Mouse (Mus musculus) granulocyte monocyte progenitor cell, adult 5-6 weeks (primary cell): ENCODE data around the gene Knop1. TPM values are rescaled to one million over a fixed set of nuclear protein-coding genes. Genes with fewer than 3 reads are reported as not detected.
A peak's percentile ranks its signal among the peaks of the same experiment; 100 is the strongest.

Experiments used
- ATAC-seq: replicated peaks from 2 replicates; pipeline ENCODE4 v1.8.0; 2016; ENCODE audit warnings: mild to moderate bottlenecking, moderate TSS enrichment, inconsistent platforms; ENCODE audit not compliant: poor library complexity, severe bottlenecking
- total RNA-seq, 2 experiments: library from RNA; stranded (forward) in 1 of 2; stranded (reverse) in 1 of 2; fragments of 200-712, 200-1000 nt in 1 of 2; fragments of >200 nt in 1 of 2; fragmentation: Nextera tagmentation in 1 of 2; gene quantifications; 2 replicates each; pipeline ENCODE4 v1.2.3; 2014 to 2017

The Knop1 gene
- total RNA-seq, 2 experiments from 2014 or later = 42.5 to 72.4 TPM

DNA sequence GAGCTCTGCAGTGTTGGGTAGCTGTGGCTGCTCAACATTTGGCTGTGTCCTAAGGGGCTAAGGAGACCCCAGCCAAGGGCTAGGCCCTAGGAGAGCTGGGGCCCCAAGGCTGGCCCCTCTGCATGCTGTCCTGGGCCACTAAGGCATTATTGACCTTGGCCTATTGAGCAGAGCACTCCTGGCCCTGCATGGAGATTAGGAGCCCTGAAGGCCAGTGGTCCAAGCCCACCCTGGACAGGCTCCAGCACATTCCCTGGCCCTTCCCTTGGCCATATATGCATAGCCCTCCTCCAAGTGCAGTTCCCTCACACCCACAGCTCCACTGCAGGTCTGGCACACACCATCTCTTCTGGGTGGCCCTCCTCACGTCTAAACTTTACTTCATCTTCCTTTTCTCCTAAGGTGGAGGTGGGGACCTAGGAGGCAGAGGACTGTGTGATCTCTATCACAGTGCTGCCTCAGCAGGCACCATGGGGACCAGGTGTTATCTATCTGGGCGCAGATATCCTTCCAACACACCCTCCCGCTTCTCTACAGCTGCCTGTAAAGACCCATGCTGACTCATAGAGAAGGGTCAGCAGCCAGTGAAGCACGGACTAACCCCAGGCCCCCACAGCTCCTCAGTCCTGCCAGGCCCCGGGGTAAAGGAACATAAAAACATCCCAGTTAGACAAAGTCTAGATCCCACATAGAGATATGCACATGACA lies 6.4 kb downstream of the Knop1 start:
- ATAC-seq = no peak

DNA sequence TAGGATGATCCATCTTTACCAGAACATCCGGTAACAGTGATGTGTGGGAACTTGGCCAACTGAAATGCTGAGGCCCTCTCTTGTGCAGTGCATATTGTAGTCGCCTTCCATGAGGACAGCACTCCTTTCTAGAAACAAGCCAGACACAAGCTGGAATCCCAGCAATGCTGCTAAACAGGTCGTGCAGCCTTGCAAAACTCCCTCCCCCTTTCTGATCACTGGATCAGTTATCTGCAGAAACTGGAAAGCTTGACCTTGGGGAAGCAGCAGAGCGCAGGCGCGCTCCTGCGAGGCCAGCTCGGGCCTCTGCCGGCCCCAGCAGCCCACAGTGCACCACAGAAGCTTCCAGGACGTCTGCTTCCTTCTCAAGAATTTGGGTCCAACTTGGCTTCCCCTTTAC lies 7.3 kb downstream of the Knop1 start:
- ATAC-seq = no peak

DNA sequence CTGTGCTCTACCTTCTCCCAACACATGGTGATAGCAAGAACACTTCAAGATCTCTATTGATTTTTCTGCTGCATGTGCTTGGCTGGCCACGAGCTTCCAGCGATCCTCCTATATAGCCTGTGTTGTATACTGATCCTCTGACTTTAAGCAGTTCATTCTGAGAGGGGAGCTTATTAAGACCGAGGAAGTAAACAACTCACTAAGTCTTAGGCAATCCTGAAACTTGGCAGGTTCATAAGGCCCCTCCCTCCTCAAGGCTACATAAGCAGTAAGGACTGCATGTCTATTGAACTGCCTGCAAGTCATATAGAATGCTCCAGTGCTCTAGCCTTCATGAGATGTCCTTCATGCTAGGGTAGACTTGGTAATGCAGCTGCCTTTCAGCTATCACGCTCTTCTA lies 9.7 kb downstream of the Knop1 start:
- ATAC-seq = no peak

DNA sequence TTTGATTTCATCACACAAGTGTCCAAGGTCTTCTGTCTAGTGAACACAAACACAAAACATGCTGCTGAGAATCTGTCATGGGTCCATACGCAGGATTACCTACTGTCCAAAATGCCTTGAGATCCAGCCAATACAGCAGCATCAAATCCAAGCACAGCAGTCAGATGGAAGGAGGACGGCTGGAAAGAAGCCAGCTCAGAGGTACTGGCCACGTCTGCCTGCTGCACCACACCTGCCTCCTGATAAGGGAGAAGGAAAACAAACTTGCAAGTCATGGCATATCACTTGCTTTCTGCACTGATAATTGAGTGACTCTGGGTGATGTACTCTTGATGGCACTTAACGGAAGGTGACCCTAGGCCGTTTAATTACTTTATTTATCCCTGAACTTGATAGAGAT lies 10.9 kb downstream of the Knop1 start:
- ATAC-seq = no peak

DNA sequence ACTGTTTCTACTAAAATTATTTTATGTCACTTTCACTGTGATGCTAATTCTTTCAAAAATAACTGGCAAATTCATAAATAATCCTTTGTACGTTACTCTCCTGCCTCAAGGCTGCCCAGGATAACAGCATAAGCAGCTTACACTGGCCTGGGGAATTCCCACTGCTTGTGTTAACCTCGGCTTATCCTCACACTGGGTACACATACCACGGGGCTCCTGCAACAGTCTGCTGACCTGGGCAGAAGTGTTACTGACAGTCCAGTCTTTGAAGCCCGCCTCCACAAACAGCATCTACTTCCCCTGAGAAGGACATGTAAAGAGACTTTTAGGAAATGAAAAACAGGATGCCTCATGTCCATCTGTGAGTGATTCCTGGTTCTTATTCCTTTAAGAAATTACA lies 13.1 kb downstream of the Knop1 start:
- ATAC-seq = no peak

DNA sequence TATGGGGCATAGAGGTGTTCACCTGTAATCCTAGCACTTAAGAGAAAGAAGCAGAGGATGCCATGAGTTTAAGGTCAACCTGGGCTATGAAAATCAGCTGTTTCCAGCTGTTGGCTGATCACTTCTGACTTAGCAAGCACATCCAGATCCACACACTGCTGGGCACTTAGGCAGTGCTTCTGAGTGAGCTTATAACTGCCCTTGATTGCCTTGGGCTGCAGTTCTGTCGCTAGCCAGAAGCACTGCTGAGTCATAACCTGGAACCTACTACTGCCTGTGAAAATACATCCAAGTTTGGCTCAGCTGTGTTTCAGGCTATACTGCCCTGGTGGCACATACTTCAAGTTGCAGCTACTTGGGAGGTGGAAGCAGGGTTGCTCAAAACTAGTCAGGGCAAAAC lies 14.3 kb downstream of the Knop1 start:
- ATAC-seq = no peak

DNA sequence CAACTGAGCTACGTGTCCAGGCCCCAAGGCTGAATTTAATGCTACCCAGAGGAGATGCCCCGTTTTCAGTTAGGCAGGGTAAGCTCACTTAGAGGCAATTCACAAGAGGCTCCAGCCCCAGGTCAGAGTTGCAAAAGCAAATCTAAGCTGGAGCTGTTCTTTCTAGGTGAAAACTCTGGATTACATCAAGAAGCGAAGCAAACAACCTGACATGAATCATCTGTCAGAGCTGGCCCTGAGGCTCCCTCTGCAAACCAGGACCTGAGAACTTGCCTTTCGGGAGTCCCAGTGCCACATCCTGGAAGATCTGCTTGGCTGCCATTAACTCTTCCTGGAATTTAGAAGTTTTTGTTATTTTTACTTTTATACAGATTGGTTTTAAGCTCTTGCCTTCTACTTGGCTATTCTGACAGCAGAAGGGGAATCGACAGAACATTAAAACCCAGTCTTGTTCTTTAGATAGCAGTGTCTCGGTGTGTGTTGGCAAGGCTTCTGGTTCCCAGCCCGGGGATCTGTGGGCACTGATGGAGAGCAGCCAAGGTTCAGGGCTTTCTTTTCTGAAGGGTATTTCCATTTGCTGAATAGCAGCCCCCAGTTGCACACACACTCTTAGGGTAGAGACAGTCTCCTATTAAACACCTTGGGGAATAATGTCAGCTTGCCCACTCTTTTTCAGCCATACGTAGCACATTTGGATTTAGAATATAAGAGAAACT lies 14.9 kb downstream of the Knop1 start:
- ATAC-seq = no peak

DNA sequence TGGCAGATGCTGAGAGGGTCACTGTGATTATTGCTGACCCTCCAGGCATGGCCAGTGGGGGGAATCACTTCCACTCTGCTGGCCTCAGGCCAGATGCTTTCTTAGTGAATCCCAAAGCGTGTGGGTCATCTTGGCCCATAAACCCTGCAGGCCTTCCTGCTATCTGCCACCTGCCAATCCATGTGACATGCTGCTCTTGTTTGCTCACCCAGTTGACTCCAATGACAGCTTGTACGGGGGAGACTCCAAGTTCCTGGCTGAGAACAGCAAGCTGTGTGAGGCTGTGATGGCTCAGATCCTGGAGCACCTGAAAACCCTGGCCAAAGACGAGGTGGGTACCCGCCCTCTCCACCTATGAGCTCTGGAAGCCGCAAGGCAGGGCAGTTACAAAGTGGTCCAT lies 18.2 kb downstream of the Knop1 start:
- ATAC-seq = no peak

DNA sequence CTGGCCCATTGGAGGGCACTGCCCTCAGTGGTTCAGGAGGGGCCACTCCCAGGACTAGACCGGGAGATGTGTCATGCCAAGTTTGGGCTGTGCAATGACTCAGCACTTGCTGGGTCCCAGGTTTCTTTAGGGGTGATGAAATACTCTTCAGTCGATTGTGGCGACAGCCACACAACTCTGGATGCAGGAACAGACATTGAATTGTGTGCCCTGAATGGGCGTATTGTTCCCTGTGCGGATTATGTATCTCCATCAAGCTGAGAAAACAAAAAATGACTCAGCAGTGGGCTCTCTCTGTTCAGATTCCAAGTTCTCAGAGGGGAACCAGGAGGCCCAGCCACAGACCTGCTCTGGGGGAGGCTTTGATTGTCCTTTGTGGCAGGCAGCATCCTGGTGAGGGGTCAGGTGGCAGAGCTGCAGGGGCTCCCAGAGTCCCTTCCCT lies 28.1 kb downstream of the Knop1 start:
- ATAC-seq = peak; percentile 88

DNA sequence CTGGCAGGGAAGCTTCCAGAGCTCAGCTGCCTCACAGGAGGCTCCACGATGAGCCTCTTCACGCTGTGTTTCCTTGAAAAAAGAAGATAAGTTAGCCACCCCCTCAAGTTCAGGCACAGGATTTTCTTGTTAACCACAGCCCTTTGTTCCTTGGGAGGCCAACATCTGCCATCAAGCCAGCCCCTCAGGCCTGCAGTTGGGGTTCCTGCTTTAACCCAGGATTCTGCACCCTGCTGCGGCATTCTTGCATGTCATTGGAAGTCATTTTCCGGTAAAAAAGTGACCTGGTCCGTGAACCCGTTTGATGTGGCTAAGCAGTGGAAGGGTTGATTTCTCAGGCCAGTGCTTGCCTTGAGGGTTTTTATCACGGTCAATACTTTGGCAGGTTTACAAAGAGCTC lies 31.6 kb downstream of the Knop1 start:
- ATAC-seq = no peak

DNA sequence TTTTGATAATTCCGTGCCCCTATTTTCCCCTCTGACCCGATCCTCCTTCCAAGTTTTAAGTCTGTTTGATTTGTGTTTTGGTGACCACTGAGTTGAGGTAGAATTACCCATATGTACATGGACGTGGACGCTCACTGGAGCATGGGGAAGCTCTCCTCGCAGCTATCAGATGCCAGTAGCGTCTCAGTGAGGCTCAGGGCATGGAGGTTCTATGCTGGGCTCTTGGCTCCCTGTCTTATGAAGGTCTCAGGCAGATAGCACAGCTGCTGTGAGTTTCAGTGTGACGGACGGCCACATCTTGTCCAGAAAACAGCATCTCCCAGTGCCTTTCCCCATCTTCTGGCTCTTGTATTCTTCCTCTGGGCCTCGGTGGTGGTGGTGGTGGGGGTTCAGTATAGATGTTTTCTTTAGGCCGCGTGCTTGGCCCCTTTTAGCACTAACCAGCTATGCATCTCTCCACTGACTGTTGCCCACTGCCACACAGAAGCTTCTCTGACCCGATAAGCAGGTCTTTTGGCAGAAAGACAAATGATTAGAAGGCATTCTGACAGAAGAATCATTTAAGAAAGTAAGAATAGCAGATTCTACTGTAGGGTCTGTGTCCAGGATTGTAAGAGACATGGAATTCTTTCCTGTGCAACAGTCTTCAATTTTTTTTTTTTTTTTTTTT lies 34.0 kb downstream of the Knop1 start:
- no peak for ATAC-seq

DNA sequence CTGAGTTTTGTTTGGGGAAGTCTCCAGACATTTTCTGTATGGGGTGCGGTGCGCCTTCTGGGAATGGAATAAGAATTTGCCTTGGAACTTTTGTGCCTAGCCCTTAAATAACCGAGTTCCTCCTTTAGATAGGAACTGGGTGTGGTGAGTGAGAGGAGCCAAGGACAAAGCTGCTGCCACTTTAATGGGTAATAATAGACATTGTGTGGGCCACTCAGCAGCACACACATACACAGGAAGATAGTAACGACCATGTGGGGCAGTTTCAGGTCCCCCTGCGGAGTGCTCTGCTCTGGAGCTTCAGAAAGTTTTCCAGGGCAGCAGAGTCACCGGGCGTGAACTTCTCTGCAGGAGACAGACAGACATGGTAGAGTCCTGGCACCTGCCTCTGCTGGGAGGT lies 34.7 kb downstream of the Knop1 start:
- no peak for ATAC-seq

DNA sequence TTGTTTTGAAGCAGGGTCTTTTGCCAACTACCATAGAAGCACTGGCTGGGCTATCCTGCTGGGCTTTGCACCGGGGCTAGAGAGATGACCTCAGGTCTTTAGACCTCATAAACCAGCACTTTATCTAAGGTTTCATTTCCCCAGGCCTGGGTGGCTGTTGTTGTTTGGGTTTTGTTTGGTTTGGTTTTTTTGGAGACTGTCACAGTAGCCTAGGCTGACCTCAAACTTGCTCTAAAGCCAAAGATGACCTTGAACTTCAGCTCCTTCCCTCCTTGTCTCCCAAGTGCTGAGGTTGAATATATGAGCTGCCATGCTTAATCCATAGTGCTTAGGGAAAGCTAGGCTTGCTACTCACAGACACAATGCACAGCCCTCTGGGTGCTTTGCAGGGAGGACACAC lies 36.4 kb downstream of the Knop1 start:
- ATAC-seq = no peak

DNA sequence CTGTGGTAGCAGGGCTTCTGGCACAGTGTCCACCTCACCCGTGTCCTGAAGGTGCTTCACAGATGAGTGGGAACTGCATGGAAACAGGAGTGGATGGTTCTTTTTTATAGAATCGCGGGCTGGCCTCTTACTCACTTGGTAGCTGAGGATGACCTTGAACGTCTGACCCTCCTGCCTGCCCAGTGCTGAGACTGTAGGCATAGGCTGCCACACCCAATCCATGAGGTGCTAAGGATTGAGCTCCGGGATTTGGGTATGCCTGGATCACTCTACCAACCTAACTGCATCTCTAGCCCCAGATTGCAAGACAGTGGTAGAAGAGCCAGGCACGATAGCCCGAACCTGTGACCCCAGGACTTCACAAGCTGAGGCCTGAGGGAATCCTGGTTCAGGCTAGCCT lies 38.3 kb downstream of the Knop1 start:
- no peak for ATAC-seq

DNA sequence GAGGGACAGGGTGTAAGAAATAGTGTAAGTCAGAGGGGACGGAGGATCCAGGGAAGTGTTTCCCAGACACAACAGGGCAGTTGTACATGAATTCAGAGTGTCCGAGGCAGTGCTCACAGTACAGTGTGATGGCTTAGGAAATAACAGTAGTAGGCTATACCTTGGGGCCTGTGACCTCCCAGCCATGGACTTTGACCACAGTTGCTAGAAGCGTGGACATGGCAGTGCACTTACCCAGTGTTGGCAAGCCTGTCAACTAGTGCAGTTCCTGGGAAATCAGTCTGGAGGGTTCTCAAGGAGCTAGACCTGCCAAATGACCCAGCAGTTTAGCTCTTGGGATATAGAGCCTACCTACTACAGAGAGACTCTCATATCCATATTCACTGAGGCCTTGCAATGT lies 39.8 kb downstream of the Knop1 start:
- no peak for ATAC-seq

DNA sequence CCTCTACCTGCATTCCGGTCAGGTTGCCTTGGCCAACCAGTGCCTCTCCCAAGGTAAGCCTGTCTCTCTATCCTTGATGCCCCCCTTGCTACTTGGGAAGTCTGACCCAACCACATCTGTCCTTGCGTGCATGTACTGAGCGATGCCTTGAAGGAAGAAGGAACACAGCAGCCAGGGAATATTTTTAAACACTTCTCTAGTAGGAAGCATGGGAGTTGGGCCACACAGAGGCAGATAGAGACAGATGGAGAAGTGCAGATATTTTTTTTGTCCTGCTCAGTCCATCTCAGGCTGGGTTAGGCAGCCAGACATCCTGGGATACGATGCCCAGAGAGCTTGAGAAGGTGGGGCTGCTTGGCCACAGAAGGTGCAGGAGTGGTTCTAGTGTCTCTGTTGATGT lies 42.5 kb downstream of the Knop1 start:
- no peak for ATAC-seq

DNA sequence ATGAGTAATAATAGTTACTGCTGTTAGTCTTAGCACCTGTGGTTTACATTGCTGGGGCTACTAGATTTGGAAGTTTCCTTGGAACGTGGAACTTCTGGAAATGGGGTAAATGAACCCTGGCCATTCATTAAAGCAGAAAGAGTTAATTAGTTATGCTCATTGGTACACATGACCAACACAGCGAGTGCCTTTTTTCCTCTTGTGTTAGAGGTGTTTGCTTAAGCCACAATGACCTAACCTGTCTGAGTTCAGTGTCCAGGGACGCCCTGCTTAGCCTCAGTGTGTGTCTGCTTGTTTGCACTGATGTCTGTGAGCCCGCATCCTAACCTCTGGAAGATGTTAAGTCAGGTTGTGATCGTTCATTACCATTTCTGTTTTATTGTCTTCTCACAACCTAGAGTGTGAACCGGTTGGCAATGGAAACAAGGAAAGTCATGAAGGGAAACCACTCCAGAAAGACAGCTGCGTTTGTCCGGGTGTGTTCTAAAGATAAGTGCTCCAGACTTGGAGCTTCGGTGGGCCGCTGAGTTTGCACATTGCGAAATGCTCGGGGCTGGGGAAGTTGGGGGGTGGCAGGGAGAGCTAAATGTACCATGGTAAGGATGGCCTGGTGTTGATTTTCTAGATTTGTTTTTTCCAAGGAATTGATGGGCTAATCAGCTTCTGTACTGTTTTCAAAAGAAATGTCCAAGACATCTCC lies 44.5 kb downstream of the Knop1 start:
- ATAC-seq = peak; percentile 85

DNA sequence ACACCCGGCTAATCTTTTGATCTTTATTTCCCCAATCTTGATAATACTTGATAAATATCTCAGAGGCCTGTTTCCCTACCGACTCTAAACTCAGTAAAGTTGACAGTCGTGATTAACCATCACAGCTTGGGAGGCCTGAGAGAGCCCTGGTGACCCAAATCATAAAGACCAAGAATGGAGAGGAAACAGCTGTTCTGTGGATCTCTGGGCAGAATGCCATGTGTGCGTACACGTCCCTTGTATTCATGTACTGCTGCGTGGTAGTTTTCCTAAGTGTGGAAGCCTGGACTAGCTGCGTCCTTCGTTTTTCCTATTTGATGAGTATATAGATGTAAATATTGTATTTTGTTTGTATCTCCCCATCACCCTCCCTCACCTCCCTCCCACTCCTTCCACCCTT lies 48.2 kb downstream of the Knop1 start:
- no peak for ATAC-seq

DNA sequence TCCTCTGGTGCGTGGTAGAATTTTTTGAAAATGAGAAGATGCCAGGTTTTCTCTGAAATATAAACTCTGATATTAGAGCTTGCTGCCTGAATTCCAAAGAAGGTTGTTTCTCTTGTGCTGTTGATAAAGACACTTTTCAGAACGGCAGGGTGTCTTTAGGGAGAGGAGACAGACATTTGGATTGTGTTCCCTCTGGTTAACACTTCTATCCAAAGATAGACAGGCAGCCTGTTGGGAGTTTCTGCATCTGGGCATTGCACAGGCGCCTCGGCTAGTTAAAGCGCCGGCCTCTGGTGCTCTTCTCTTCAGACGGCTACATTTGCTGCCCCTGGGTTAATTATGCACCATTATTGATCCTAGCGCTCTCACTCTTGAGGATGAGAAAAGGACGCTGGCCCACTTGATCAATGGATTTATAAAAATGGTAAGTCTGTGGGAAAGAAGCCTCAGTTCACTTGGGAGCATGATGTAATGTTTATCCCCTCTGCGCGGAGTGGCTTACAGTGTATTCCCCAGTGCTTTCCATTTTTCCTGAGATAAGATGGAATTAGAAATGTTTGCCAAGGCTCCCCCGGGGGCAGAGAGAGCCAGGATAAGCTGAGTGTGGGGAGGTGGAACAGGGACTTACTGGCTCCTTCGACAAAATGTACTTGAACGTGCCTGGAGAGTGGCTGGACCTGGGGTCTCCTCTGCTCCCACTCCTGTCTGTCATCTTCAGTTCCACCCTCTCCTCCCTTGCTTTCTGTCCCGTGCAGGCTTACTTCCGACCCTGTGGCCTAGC lies 49.2 kb downstream of the Knop1 start:
- no peak for ATAC-seq

DNA sequence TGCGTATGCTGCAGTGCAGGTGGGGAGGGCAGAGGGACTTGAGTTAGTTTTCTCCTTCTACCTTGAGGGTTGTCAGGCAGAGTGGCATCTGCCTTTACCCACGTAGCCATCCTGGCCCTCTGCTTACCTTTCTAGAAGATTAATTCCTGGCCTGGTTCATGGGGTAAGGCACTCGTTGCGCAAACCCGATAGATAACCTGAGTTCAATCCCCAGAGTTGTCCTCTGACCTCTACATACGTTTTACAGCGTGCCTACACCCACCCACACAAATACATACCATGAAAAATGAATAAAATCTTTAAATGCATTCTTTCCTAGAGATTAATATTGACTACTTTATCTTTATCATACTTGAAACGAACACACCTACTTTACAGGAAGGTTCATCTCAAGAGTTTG lies 52.6 kb downstream of the Knop1 start:
- ATAC-seq = no peak
